Mouse (Mus musculus) heart, postnatal 0 days (tissue): ENCODE measurements around the gene Slc4a7. TPM values are rescaled to one million over a fixed set of nuclear protein-coding genes. Genes with fewer than 3 reads are reported as not detected.

Source experiments
- ATAC-seq: fragments of 200-750 bp; cut with Nextera tagmentation; 2 replicates; pipeline ENCODE4 v1.8.0; 2017; ENCODE audit warnings: low read depth, moderate number of reproducible peaks, moderate library complexity; ENCODE audit not compliant: insufficient read depth
- DNase-seq: peaks from one replicate; pipeline ENCODE4 v3.0.0-alpha.2; 2016; ENCODE audit warnings: low spot score
- H3K27ac ChIP-seq: fragments of 300-500 bp; sonication (generic); 2 replicates; pipeline ENCODE4 v1.5.1; 2014; ENCODE audit warnings: low read depth, mild to moderate bottlenecking
- H3K27me3 ChIP-seq: fragments of 300-500 bp; sonication (generic); 2 replicates; pipeline ENCODE4 v1.6.1; 2014; ENCODE audit warnings: low read length, mixed read lengths; ENCODE audit not compliant: control insufficient read depth, insufficient read depth
- H3K36me3 ChIP-seq: fragments of 300-500 bp; sonication (generic); replicated peaks from 2 replicates; pipeline ENCODE4 v1.6.1; 2014; ENCODE audit warnings: low read length, mixed read lengths; ENCODE audit not compliant: control insufficient read depth, insufficient read depth
- H3K4me1 ChIP-seq: fragments of 300-500 bp; sonication (generic); 2 replicates; pipeline ENCODE4 v1.6.1; 2014; ENCODE audit warnings: antibody characterized with exemption; ENCODE audit not compliant: control insufficient read depth, insufficient read depth
- H3K4me2 ChIP-seq: fragments of 300-500 bp; sonication (generic); 2 replicates; pipeline ENCODE4 v1.6.1; 2014; ENCODE audit warnings: low read depth, mild to moderate bottlenecking, low read length, moderate library complexity
- H3K4me3 ChIP-seq: fragments of 300-500 bp; sonication (generic); 2 replicates; pipeline ENCODE4 v1.5.1; 2014; ENCODE audit warnings: low read depth, low read length
- H3K9ac ChIP-seq: fragments of 300-500 bp; sonication (generic); replicated peaks from 2 replicates; pipeline ENCODE4 v1.6.1; 2014; ENCODE audit warnings: low read depth, low read length, mixed read lengths
- H3K9me3 ChIP-seq: fragments of 300-500 bp; sonication (generic); replicated peaks from 2 replicates; pipeline ENCODE4 v1.6.1; 2016; ENCODE audit warnings: low read length; ENCODE audit not compliant: control insufficient read depth
- CTCF ChIP-seq: IDR thresholded peaks from 2 replicates; pipeline ENCODE4 v1.5.1; 2016; ENCODE audit warnings: antibody characterized with exemption, control low read depth, low read depth
- EP300 ChIP-seq: IDR thresholded peaks from 2 replicates; pipeline ENCODE4 v1.6.1; 2016; ENCODE audit warnings: antibody characterized with exemption, low read depth
- WGBS: fragments of 180-500 bp; shearing (Covaris S2); extraction: QIAGEN DNeasy Blood & Tissue Kit; methylation state at CpG from one replicate; pipeline ENCODE4 v1.1.7; 2014; 5-methylcytosine and 5-hydroxymethylcytosine counted together
- polyA plus RNA-seq: library from polyadenylated mRNA; unstranded; fragments of >200 nt; fragmentation: Nextera tagmentation; extraction: Ambion mirVana; gene quantifications from 2 replicates; pipeline ENCODE4 v1.2.1, GENCODE M21; 2015
- total RNA-seq: library from RNA; depleted of rRNA; stranded (reverse); fragments of >200 nt; gene quantifications from 2 replicates; pipeline ENCODE4 v1.2.3, GENCODE M21; 2014; ENCODE audit warnings: low replicate concordance

Slc4a7 gene
- total and polyA plus RNA-seq, 2 experiments from 2014 or later = 7.3 to 16.4 TPM

GRCm38 (mm10) chr14:14718556-14718955 is 16.5 kb downstream of the Slc4a7 start:
- H3K9me3 ChIP-seq = no peaks in the 10 kb centered on the region
- ATAC-seq = no peak
- H3K4me1 ChIP-seq = no peaks in the 10 kb centered on the region
- H3K27ac ChIP-seq = no peak overlapping the region
- TF ChIP-seq CTCF (no peak), EP300 (no peak)
- no peaks in the 10 kb centered on the region for H3K27me3 ChIP-seq
- no peak for DNase-seq
- H3K4me3 ChIP-seq = no peak overlapping the region
- H3K4me2 ChIP-seq = no peak overlapping the region
- no peaks in the 10 kb centered on the region for H3K36me3 ChIP-seq
- no peak overlapping the region for H3K9ac ChIP-seq
- 87% methylated on average over 4 of the region's 4 CpGs for WGBS

GRCm38 (mm10) chr14:14781169-14781568 is 79.1 kb downstream of the Slc4a7 start:
- 86% methylated on average over 2 of the region's 2 CpGs for WGBS
- no peak for ATAC-seq
- H3K4me2 ChIP-seq = no peak overlapping the region

GRCm38 (mm10) chr14:14784223-14784622 is 82.1 kb downstream of the Slc4a7 start:
- Histone ChIP-seq H3K4me2 (no peak overlapping the region), H3K27me3 (no peaks in the 10 kb centered on the region), H3K9ac (no peak overlapping the region), H3K9me3 (no peaks in the 10 kb centered on the region), H3K36me3 (peaks cover 30% of the 10 kb centered on the region), H3K4me3 (no peak overlapping the region), H3K4me1 (no peaks in the 10 kb centered on the region), H3K27ac (no peak overlapping the region)
- WGBS = 82% methylated on average over 1 of the region's 1 CpGs
- DNase-seq = no peak
- TF ChIP-seq CTCF (no peak), EP300 (no peak)
- ATAC-seq = no peak

More at GRCm38 (mm10) chr14:14781169-14781568, 79.1 kb downstream of the Slc4a7 start:
- Histone ChIP-seq H3K36me3 (peaks cover 19% of the 10 kb centered on the region), H3K27ac (no peak overlapping the region), H3K4me3 (no peak overlapping the region), H3K9me3 (no peaks in the 10 kb centered on the region), H3K27me3 (no peaks in the 10 kb centered on the region), H3K9ac (no peak overlapping the region), H3K4me1 (no peaks in the 10 kb centered on the region)
- no peak for DNase-seq
- TF ChIP-seq EP300 (no peak), CTCF (no peak)

- no peak for TF ChIP-seq EP300
- no peak for TF ChIP-seq CTCF
- H3K36me3 ChIP-seq = peaks cover 26% of the 10 kb centered on the region
- 93% methylated on average over 1 of the region's 1 CpGs for WGBS
- H3K9me3 ChIP-seq = no peaks in the 10 kb centered on the region
- ATAC-seq (no peak), DNase-seq (no peak)
- no peak overlapping the region for H3K4me3 ChIP-seq
- no peaks in the 10 kb centered on the region for H3K4me1 ChIP-seq
- H3K27ac ChIP-seq = no peak overlapping the region
- H3K27me3 ChIP-seq = no peaks in the 10 kb centered on the region
- no peak overlapping the region for H3K4me2 ChIP-seq
- H3K9ac ChIP-seq = no peak overlapping the region
Measured at GRCm38 (mm10) chr14:14786979-14787378, 84.9 kb downstream of the Slc4a7 start.

- H3K27ac ChIP-seq = no peak overlapping the region
- TF ChIP-seq CTCF = no peak
- TF ChIP-seq EP300 = no peak
- no peak overlapping the region for H3K4me3 ChIP-seq
- DNase-seq (no peak), ATAC-seq (no peak)
- no peak overlapping the region for H3K9ac ChIP-seq
- no peaks in the 10 kb centered on the region for H3K9me3 ChIP-seq
- no peak overlapping the region for H3K4me2 ChIP-seq
- WGBS = 92% methylated on average over 4 of the region's 4 CpGs
- H3K27me3 ChIP-seq = no peaks in the 10 kb centered on the region
- no peaks in the 10 kb centered on the region for H3K4me1 ChIP-seq
- H3K36me3 ChIP-seq = peaks cover 26% of the 10 kb centered on the region
Measured at GRCm38 (mm10) chr14:14789840-14790470, 87.9 kb downstream of the Slc4a7 start.

GRCm38 (mm10) chr14:14799861-14800260 is 97.8 kb downstream of the Slc4a7 start:
- no peak for DNase-seq
- H3K9ac ChIP-seq = no peak overlapping the region
- 77% methylated on average over 5 of the region's 5 CpGs for WGBS
- H3K36me3 ChIP-seq = peaks cover 9% of the 10 kb centered on the region; the same call in 1 of the 2 replicates
- no peak for ATAC-seq
- no peak overlapping the region for H3K4me3 ChIP-seq
- no peak overlapping the region for H3K4me2 ChIP-seq
- no peaks in the 10 kb centered on the region for H3K9me3 ChIP-seq
- TF ChIP-seq CTCF = no peak
- no peak for TF ChIP-seq EP300
- no peaks in the 10 kb centered on the region for H3K27me3 ChIP-seq
- no peak overlapping the region for H3K27ac ChIP-seq
- H3K4me1 ChIP-seq = no peaks in the 10 kb centered on the region
